Mouse (Mus musculus): Measurements from ENCODE around the gene Ints3. TPM values are rescaled to one million over a fixed set of nuclear protein-coding genes. Genes with fewer than 3 reads are reported as not detected.

Gene Ints3
- polyA plus RNA-seq, 1 experiment from 2014 or later, result 27.0 TPM

GRCm38 (mm10) chr3:90461935-90462334, 28.5 kb upstream of the Ints3 start:
- no peak for ATAC-seq (ENCODE audit: insufficient read depth, low FRiP score, low read depth)

GRCm38 (mm10) chr3:90460315-90460714, 26.9 kb upstream of the Ints3 start:
- no peaks in the 10 kb centered on the region for H3K9me3 ChIP-seq
- no peak overlapping the region for H3K9ac ChIP-seq
- no peak overlapping the region for H3K4me3 ChIP-seq (replicated peaks)
- peaks cover 5% of the 10 kb centered on the region; the same call in 1 of the 2 replicates for H3K4me1 ChIP-seq
- H3K27me3 ChIP-seq (replicated peaks), result peaks cover 18% of the 10 kb centered on the region
- ATAC-seq (ENCODE audit: insufficient read depth, low FRiP score, low read depth), result no peak
- no peaks in the 10 kb centered on the region for H3K36me3 ChIP-seq
- 68% methylated on average over 5 of the region's 5 CpGs for WGBS
- no peak overlapping the region for H3K27ac ChIP-seq
- no peak overlapping the region for H3K4me2 ChIP-seq

More at GRCm38 (mm10) chr3:90461935-90462334, 28.5 kb upstream of the Ints3 start:
- no peaks in the 10 kb centered on the region for H3K9me3 ChIP-seq
- H3K4me2 ChIP-seq, result no peak overlapping the region
- no peak overlapping the region for H3K4me3 ChIP-seq (replicated peaks)
- peaks cover 25% of the 10 kb centered on the region for H3K27me3 ChIP-seq (replicated peaks)
- H3K9ac ChIP-seq, result no peak overlapping the region
- H3K36me3 ChIP-seq, result no peaks in the 10 kb centered on the region
- H3K4me1 ChIP-seq, result peaks cover 7% of the 10 kb centered on the region; the same call in 1 of the 2 replicates
- 85% methylated on average over 3 of the region's 3 CpGs for WGBS
- H3K27ac ChIP-seq, result no peak overlapping the region

DNA sequence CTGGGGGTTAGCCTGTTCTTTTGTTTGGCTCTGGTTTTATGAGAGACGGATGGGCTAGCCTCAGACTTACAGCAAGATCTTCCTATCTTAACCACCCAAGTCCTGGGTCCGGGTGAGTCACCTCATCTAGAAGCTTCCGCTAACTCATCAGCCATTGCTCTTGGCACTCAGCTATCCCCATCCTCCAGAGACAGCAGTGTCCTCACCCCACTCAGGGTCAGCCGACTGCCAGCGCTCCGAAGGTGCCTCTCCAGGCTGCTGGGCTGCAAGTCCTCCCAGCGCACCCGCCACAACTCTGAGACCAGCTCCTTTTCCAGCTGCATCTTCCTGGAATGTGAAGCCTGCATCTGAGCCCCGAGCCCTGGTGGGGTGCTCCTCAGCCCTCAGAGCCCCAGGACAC, 26.3 kb upstream of the Ints3 start:
- no peak for ATAC-seq (ENCODE audit: insufficient read depth, low FRiP score, low read depth)
- no peak overlapping the region for H3K27ac ChIP-seq
- peaks cover 12% of the 10 kb centered on the region for H3K27me3 ChIP-seq (replicated peaks)
- H3K36me3 ChIP-seq, result no peaks in the 10 kb centered on the region
- no peak overlapping the region for H3K4me3 ChIP-seq (replicated peaks)
- H3K4me1 ChIP-seq, result no peaks in the 10 kb centered on the region
- H3K9ac ChIP-seq, result no peak overlapping the region
- H3K4me2 ChIP-seq, result no peak overlapping the region
- no peaks in the 10 kb centered on the region for H3K9me3 ChIP-seq
- 76% methylated on average over 9 of the region's 9 CpGs for WGBS

GRCm38 (mm10) chr3:90454931-90455330, 21.5 kb upstream of the Ints3 start:
- ATAC-seq (ENCODE audit: insufficient read depth, low FRiP score, low read depth), result no peak
- H3K4me1 ChIP-seq, result 0 out of 2 replicates have a peak, but pooled peaks cover 2% of the 10 kb centered on the region
- H3K36me3 ChIP-seq, result no peaks in the 10 kb centered on the region
- H3K4me2 ChIP-seq, result no peak overlapping the region
- no peaks in the 10 kb centered on the region for H3K27me3 ChIP-seq (replicated peaks)
- no peak overlapping the region for H3K9ac ChIP-seq
- no peaks in the 10 kb centered on the region for H3K9me3 ChIP-seq
- no peak overlapping the region for H3K27ac ChIP-seq
- no peak overlapping the region for H3K4me3 ChIP-seq (replicated peaks)
- 85% methylated on average over 14 of the region's 14 CpGs for WGBS

- peaks cover 8% of the 10 kb centered on the region for H3K4me1 ChIP-seq
- no peak overlapping the region for H3K9ac ChIP-seq
- WGBS, result 38% methylated on average over 10 of the region's 10 CpGs
- no peak overlapping the region for H3K4me2 ChIP-seq
- H3K9me3 ChIP-seq, result no peaks in the 10 kb centered on the region
- no peaks in the 10 kb centered on the region for H3K36me3 ChIP-seq
- H3K27me3 ChIP-seq (replicated peaks), result no peaks in the 10 kb centered on the region
- no peak for ATAC-seq (ENCODE audit: insufficient read depth, low FRiP score, low read depth)
- H3K4me3 ChIP-seq (replicated peaks), result no peak overlapping the region
- H3K27ac ChIP-seq, result no peak overlapping the region
These were observed 18.1 kb upstream of the Ints3 start for GRCm38 (mm10) chr3:90451396-90452095.

- no peak overlapping the region for H3K4me2 ChIP-seq
- H3K9me3 ChIP-seq, result no peaks in the 10 kb centered on the region
- H3K4me3 ChIP-seq (replicated peaks), result no peak overlapping the region
- no peak overlapping the region for H3K27ac ChIP-seq
- no peak overlapping the region for H3K9ac ChIP-seq
- no peaks in the 10 kb centered on the region for H3K27me3 ChIP-seq (replicated peaks)
- 35% methylated on average over 12 of the region's 12 CpGs for WGBS
- H3K4me1 ChIP-seq, result peaks cover 8% of the 10 kb centered on the region
- H3K36me3 ChIP-seq, result no peaks in the 10 kb centered on the region
- no peak for ATAC-seq (ENCODE audit: insufficient read depth, low FRiP score, low read depth)
These were observed 17.5 kb upstream of the Ints3 start for GRCm38 (mm10) chr3:90450874-90451273.

- no peak for ATAC-seq (ENCODE audit: insufficient read depth, low FRiP score, low read depth)
- no peaks in the 10 kb centered on the region for H3K27me3 ChIP-seq (replicated peaks)
- 55% methylated on average over 6 of the region's 6 CpGs for WGBS
- H3K4me2 ChIP-seq, result no peak overlapping the region
- no peaks in the 10 kb centered on the region for H3K36me3 ChIP-seq
- peaks cover 8% of the 10 kb centered on the region for H3K4me1 ChIP-seq
- H3K27ac ChIP-seq, result no peak overlapping the region
- no peaks in the 10 kb centered on the region for H3K9me3 ChIP-seq
- H3K4me3 ChIP-seq (replicated peaks), result no peak overlapping the region
- H3K9ac ChIP-seq, result no peak overlapping the region
These were observed 15.2 kb upstream of the Ints3 start for GRCm38 (mm10) chr3:90448626-90449025.

GRCm38 (mm10) chr3:90447123-90447494, 13.7 kb upstream of the Ints3 start:
- Histone ChIP-seq H3K9me3 (no peaks in the 10 kb centered on the region), H3K4me3 (replicated peaks) (peak overlapping the region; percentile 25), H3K27me3 (replicated peaks) (no peaks in the 10 kb centered on the region), H3K4me1 (peaks cover 8% of the 10 kb centered on the region), H3K9ac (no peak overlapping the region), H3K36me3 (no peaks in the 10 kb centered on the region), H3K4me2 (peak overlapping the region; percentile 57), H3K27ac (peak overlapping the region; percentile 89)
- peak; percentile 6; the same call in 1 of the 2 replicates for ATAC-seq (ENCODE audit: insufficient read depth, low FRiP score, low read depth)
- 39% methylated on average over 7 of the region's 7 CpGs for WGBS

DNA sequence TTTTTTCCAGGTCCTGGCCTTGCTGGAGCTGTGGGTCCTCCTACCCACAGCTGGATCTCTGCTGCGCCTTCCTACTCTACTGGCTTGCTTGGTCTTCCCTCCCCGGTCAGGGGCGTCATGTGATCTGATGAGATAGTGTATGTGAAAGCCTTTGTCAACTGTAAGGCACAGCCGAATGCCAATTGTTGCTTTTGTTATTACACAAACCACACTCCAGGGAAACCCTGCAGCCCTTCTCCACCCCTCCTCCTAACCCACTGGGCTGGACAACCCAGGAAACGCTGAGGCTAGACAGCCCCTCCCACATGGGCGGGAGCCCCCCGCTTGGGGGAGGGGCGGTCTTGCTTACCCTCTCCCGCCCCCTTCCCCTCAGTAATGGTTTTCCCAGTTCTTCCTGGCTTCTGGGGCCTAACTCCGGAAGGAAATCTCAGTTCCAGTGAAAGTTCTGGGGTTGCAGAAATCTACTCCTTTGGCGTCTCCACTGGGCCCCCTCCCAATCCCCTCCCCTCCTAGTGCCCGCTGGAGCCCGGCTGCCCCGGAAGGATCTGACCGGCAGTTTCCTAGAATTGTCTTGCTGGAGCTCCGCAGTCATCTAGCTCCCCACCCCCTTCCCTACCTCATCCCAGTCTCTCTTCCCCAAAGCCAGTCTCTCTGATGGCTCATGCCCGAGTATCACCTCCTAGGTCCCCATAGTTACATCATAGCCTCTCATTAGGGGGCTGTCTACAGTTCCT, 13.1 kb upstream of the Ints3 start:
- Histone ChIP-seq H3K36me3 (no peaks in the 10 kb centered on the region), H3K4me1 (peaks cover 8% of the 10 kb centered on the region), H3K4me2 (peak overlapping the region; percentile 57), H3K9ac (peak overlapping the region; percentile 16), H3K9me3 (no peaks in the 10 kb centered on the region), H3K27me3 (replicated peaks) (no peaks in the 10 kb centered on the region), H3K27ac (peak overlapping the region; percentile 89), H3K4me3 (replicated peaks) (peak overlapping the region; percentile 25)
- peak; percentile 93 for ATAC-seq (ENCODE audit: insufficient read depth, low FRiP score, low read depth)
- whole genome bisulfite sequencing, result 0% methylated on average over 17 of the region's 17 CpGs

DNA sequence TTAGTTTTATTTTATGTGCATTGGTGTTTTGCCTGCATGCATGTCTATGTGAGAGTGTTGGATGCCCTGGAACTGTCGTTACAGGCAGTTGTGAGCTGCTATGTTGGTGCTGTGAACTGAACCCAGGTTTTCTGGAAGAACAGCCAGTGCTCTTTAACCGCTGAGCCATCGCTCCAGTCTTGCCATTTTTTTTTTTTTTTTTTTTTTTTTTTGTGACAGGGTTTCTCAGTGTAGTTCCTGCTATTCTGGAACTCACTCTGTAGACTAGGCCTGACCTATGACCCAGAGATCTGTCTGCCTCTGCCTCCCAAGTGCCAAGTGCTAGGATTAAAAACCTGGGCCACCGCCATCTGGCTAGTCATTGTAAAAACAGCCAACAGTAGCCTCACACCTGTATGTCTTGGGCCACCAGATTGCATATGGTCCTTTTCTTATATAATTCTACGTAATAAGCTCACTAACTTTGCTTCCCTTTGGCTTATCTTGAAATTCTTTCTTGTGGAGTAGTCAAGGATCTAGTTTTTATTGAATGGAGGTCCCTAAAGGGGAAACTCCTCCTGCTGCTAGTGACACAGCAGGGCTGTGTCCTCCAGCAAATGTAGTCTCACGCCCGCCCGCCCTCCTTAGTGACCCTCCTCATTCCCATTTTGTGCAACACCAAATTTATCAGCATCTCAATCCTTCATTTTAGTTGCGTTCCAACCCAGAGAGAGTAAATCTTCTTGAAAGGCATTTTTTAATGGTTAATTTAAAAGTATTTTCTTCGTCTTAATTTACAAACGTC, 12.2 kb upstream of the Ints3 start:
- H3K27me3 ChIP-seq (replicated peaks), result no peaks in the 10 kb centered on the region

GRCm38 (mm10) chr3:90443977-90444376, 10.6 kb upstream of the Ints3 start:
- Histone ChIP-seq H3K36me3 (no peaks in the 10 kb centered on the region), H3K27ac (no peak overlapping the region), H3K4me2 (no peak overlapping the region), H3K4me1 (peaks cover 6% of the 10 kb centered on the region), H3K4me3 (replicated peaks) (no peak overlapping the region), H3K27me3 (replicated peaks) (no peaks in the 10 kb centered on the region), H3K9ac (no peak overlapping the region), H3K9me3 (no peaks in the 10 kb centered on the region)
- no peak for ATAC-seq (ENCODE audit: insufficient read depth, low FRiP score, low read depth)
- 90% methylated on average over 3 of the region's 3 CpGs for WGBS

More for the DNA sequence above, 12.2 kb upstream of the Ints3 start:
- no peak overlapping the region for H3K9ac ChIP-seq
- H3K36me3 ChIP-seq, result no peaks in the 10 kb centered on the region
- peak overlapping the region; percentile 89 for H3K27ac ChIP-seq
- 59% methylated on average over 11 of the region's 11 CpGs for WGBS
- H3K9me3 ChIP-seq, result no peaks in the 10 kb centered on the region
- no peak for ATAC-seq (ENCODE audit: insufficient read depth, low FRiP score, low read depth)
- peaks cover 6% of the 10 kb centered on the region for H3K4me1 ChIP-seq
- no peak overlapping the region for H3K4me3 ChIP-seq (replicated peaks)
- H3K4me2 ChIP-seq, result peak overlapping the region; percentile 57

DNA sequence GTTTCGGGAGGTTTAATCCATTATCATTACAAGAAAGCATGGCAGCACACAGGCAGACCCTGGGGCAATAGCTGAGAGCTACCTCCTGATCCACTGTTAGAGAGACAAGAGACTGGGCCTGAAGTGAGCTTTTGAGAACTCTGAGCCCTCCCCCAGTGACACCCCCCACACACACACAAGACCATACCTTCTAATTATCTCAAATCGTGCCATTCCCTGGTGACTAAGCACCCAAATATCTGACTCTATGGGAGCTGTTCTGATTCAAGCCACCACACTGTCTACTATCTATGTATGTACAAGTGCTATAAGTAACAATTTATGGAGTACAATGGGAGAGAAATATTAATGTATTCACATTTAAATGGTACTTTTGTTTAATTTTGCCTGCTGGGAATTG, 7.3 kb upstream of the Ints3 start:
- Histone ChIP-seq H3K27ac (no peak overlapping the region), H3K9me3 (no peaks in the 10 kb centered on the region), H3K4me3 (replicated peaks) (no peak overlapping the region), H3K4me2 (no peak overlapping the region), H3K9ac (no peak overlapping the region), H3K4me1 (no peaks in the 10 kb centered on the region), H3K36me3 (no peaks in the 10 kb centered on the region), H3K27me3 (replicated peaks) (no peaks in the 10 kb centered on the region)
- no peak for ATAC-seq (ENCODE audit: insufficient read depth, low FRiP score, low read depth)
- WGBS, result 82% methylated on average over 2 of the region's 2 CpGs
